Mouse (Mus musculus): ENCODE data around the gene Polr2e.

DNA sequence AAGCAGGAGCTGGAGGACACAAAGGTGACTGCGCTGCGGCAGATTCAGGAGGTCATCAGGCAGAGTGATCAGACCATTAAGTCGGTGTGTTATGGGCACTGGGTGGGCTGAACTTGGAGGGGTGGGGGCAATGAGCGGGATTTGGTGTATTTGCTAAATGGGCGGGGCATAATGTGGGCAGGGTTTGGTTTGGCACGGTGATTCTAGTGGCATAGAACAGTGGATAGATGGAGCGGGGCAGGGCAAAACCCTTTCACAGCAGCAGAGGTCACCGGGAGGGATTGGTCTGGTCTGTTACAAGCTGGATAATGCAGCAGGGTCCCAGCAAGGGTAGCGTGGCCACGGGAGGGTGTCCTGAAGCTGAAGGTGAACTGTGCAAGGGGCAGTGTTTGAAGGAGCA lies 14.1 kb downstream of the Polr2e start:
- TF ChIP-seq POLR2A (IDR thresholded peaks at IDR 0.05; ENCODE audit: low read depth, low read length), result no peak
- no peak for TF ChIP-seq EP300 (IDR thresholded peaks at IDR 0.05; ENCODE audit: low read length)
- no peak for TF ChIP-seq CTCF (conservative IDR thresholded peaks at IDR 0.05 in 1 of 2, IDR thresholded peaks at IDR 0.05 in 1 of 2; ENCODE audit: low read depth in 2 of 2, low read length in 2 of 2)
- no peak for TF ChIP-seq SIN3A (IDR thresholded peaks at IDR 0.05; ENCODE audit: low read length)
- no peak for TF ChIP-seq ELF1 (IDR thresholded peaks at IDR 0.05; ENCODE audit: low read depth, low read length)
- TF ChIP-seq GABPA (IDR thresholded peaks at IDR 0.05; ENCODE audit: insufficient replicate concordance, low read depth, low read length), result no peak
- TF ChIP-seq MYC (IDR thresholded peaks at IDR 0.05; ENCODE audit: low read depth, low read length), result no peak
